Mouse (Mus musculus) limb, embryonic 12.5 days (tissue): ENCODE data around the gene Pnkd. TPM values are rescaled to one million over a fixed set of nuclear protein-coding genes. Genes with fewer than 3 reads are reported as not detected.

Experiments
- ATAC-seq: fragments of 200-750 bp; cut with Nextera tagmentation; 2 replicates; pipeline ENCODE4 v1.8.0; 2017; ENCODE audit warnings: low read depth, moderate TSS enrichment; ENCODE audit not compliant: insufficient number of reproducible peaks, insufficient read depth, low FRiP score, low TSS enrichment
- H3K27ac ChIP-seq: fragments of 300-500 bp; sonication (generic); 2 replicates; pipeline ENCODE4 v1.5.1; 2016; ENCODE audit warnings: mild to moderate bottlenecking, moderate library complexity
- H3K27me3 ChIP-seq: fragments of 300-500 bp; sonication (generic); 2 replicates; pipeline ENCODE4 v1.6.1; 2016; ENCODE audit warnings: mild to moderate bottlenecking, moderate library complexity
- H3K36me3 ChIP-seq: fragments of 300-500 bp; sonication (generic); 2 replicates; pipeline ENCODE4 v1.6.1; 2016; ENCODE audit warnings: mild to moderate bottlenecking, moderate library complexity
- H3K4me1 ChIP-seq: fragments of 300-500 bp; sonication (generic); replicated peaks from 2 replicates; pipeline ENCODE4 v1.6.1; 2016
- H3K4me2 ChIP-seq: fragments of 300-500 bp; sonication (generic); 2 replicates; pipeline ENCODE4 v1.6.1; 2016; ENCODE audit warnings: mild to moderate bottlenecking, moderate library complexity
- H3K4me3 ChIP-seq: fragments of 300-500 bp; sonication (generic); replicated peaks from 2 replicates; pipeline ENCODE4 v1.5.1; 2016; ENCODE audit warnings: mild to moderate bottlenecking
- H3K9ac ChIP-seq: fragments of 300-500 bp; sonication (generic); replicated peaks from 2 replicates; pipeline ENCODE4 v1.6.1; 2016; ENCODE audit warnings: mild to moderate bottlenecking, moderate library complexity
- H3K9me3 ChIP-seq: fragments of 300-500 bp; sonication (generic); 2 replicates; pipeline ENCODE4 v1.6.1; 2016; ENCODE audit warnings: mild to moderate bottlenecking, moderate library complexity
- WGBS: fragments of 180-500 bp; shearing (Covaris S2); methylation state at CpG from one replicate; pipeline ENCODE4 v1.1.7; 2016; 5-methylcytosine and 5-hydroxymethylcytosine counted together
- microRNA counts: library from miRNA; unstranded; fragments of <30 nt; microRNA quantifications from one replicate; lab custom pipeline; 2017
- microRNA-seq: library from miRNA; unstranded; fragments of <30 nt; microRNA quantifications from one replicate; pipeline ENCODE4, GENCODE M21; 2017
- polyA plus RNA-seq: library from polyadenylated mRNA; unstranded; fragments of >200 nt; fragmentation: Nextera tagmentation; extraction: Ambion mirVana; gene quantifications from 2 replicates; pipeline ENCODE4 v1.2.1, GENCODE M21; 2016

Gene Pnkd
- polyA plus RNA-seq, 1 experiment from 2014 or later, result 106 TPM

- H3K9ac ChIP-seq, result no peak overlapping the region
- WGBS, result 81% methylated on average over 3 of the region's 3 CpGs
- H3K9me3 ChIP-seq, result no peaks in the 10 kb centered on the region
- no peak overlapping the region for H3K4me2 ChIP-seq
- H3K4me1 ChIP-seq, result peaks cover 10% of the 10 kb centered on the region; the same call in 1 of the 2 replicates
- peaks cover 3% of the 10 kb centered on the region; the same call in 1 of the 2 replicates for H3K36me3 ChIP-seq
- H3K27ac ChIP-seq, result no peak overlapping the region
- H3K4me3 ChIP-seq, result no peak overlapping the region
- ATAC-seq, result no peak
- H3K27me3 ChIP-seq, result no peaks in the 10 kb centered on the region
Observed at GRCm38 (mm10) chr1:74400531-74400930, 115.8 kb downstream of the Pnkd start.

- no peak overlapping the region for H3K4me3 ChIP-seq
- WGBS, result 53% methylated on average over 16 of the region's 16 CpGs
- no peak overlapping the region for H3K4me2 ChIP-seq
- H3K9ac ChIP-seq, result no peak overlapping the region
- H3K27ac ChIP-seq, result no peak overlapping the region
- H3K9me3 ChIP-seq, result no peaks in the 10 kb centered on the region
- H3K4me1 ChIP-seq, result peaks cover 10% of the 10 kb centered on the region; the same call in 1 of the 2 replicates
- H3K36me3 ChIP-seq, result no peaks in the 10 kb centered on the region
- H3K27me3 ChIP-seq, result no peaks in the 10 kb centered on the region
- ATAC-seq, result no peak
Observed at GRCm38 (mm10) chr1:74401015-74401702, 116.4 kb downstream of the Pnkd start.

MicroRNA genes within 50 kb of the gene (microRNA counts, 519-probe panel; counts per million panel counts)
- microRNA mmu-miR-26b (lab: Ali Mortazavi, UCI), result 4,240 counts per million, percentile 29 among the panel's probes with 10 or more counts

Small RNAs within 50 kb of the gene (microRNA-seq; reads per million reads assigned to microRNA genes)
- 25,495 reads per million, percentile 97 among the genes with 10 or more reads in this experiment for gene Mir26b

Other genes with a start within 250 kb of the Pnkd start
- 36.7 and 44.9 TPM in 2 replicates for gene Tns1, start 160.5 kb upstream of the Pnkd start, polyA plus RNA-seq
- gene Rufy4, start 159.4 kb upstream of the Pnkd start, polyA plus RNA-seq, result 0.15 and 0.18 TPM in 2 replicates
- gene Cxcr2, start 130.9 kb upstream of the Pnkd start, polyA plus RNA-seq, result 0.06 and 0.09 TPM in 2 replicates
- gene Cxcr1, start 90.3 kb upstream of the Pnkd start, polyA plus RNA-seq, result not detected in 2 replicates
- gene Arpc2, start 48.8 kb upstream of the Pnkd start, polyA plus RNA-seq, result 343 and 345 TPM in 2 replicates
- 0.19 TPM in 1 of 2 replicates, not detected in the other for gene Gpbar1, start 6.4 kb upstream of the Pnkd start, polyA plus RNA-seq
- gene Aamp, start 192 bp upstream of the Pnkd start, polyA plus RNA-seq, result 202 and 212 TPM in 2 replicates
- gene Tmbim1, start 20.7 kb downstream of the Pnkd start, polyA plus RNA-seq, result 18.0 and 18.9 TPM in 2 replicates
- gene Catip, start 77.2 kb downstream of the Pnkd start, polyA plus RNA-seq, result 1.5 and 1.6 TPM in 2 replicates
- gene Slc11a1, start 90.3 kb downstream of the Pnkd start, polyA plus RNA-seq, result 0.85 and 2.2 TPM in 2 replicates
- 75.3 and 78.5 TPM in 2 replicates for gene Ctdsp1, start 106.6 kb downstream of the Pnkd start, polyA plus RNA-seq
- gene Vil1, start 124.4 kb downstream of the Pnkd start, polyA plus RNA-seq, result 0.19 TPM in 2 replicates
- gene Cnot9, start 221.1 kb downstream of the Pnkd start, polyA plus RNA-seq, result 82.6 and 84.5 TPM in 2 replicates